Mouse (Mus musculus) midbrain, embryonic 13.5 days (tissue): ENCODE results near the gene Actl7b. TPM values are rescaled to one million over a fixed set of nuclear protein-coding genes. Genes with fewer than 3 reads are reported as not detected.

ENCODE experiments used
- ATAC-seq: fragments of 200-750 bp; cut with Nextera tagmentation; 2 replicates; pipeline ENCODE4 v1.8.0; 2017; ENCODE audit warnings: mild to moderate bottlenecking, moderate TSS enrichment, moderate library complexity
- H3K27ac ChIP-seq: fragments of 300-500 bp; sonication (generic); 2 replicates; pipeline ENCODE4 v1.5.1; 2015; ENCODE audit warnings: inconsistent platforms, mild to moderate bottlenecking, moderate library complexity
- H3K27me3 ChIP-seq: fragments of 300-500 bp; sonication (generic); 2 replicates; pipeline ENCODE4 v1.6.1; 2015; ENCODE audit warnings: mild to moderate bottlenecking, inconsistent platforms
- H3K36me3 ChIP-seq: fragments of 300-500 bp; sonication (generic); 2 replicates; pipeline ENCODE4 v1.6.1; 2015; ENCODE audit warnings: mild to moderate bottlenecking, inconsistent platforms
- H3K4me1 ChIP-seq: fragments of 300-500 bp; sonication (generic); replicated peaks from 2 replicates; pipeline ENCODE4 v1.6.1; 2015; ENCODE audit warnings: inconsistent platforms
- H3K4me2 ChIP-seq: fragments of 300-500 bp; sonication (generic); replicated peaks from 2 replicates; pipeline ENCODE4 v1.6.1; 2015; ENCODE audit warnings: moderate library complexity, mild to moderate bottlenecking, inconsistent platforms
- H3K4me3 ChIP-seq: fragments of 300-500 bp; sonication (generic); replicated peaks from 2 replicates; pipeline ENCODE4 v1.5.1; 2015; ENCODE audit warnings: mild to moderate bottlenecking, inconsistent platforms
- H3K9ac ChIP-seq: fragments of 300-500 bp; sonication (generic); replicated peaks from 2 replicates; pipeline ENCODE4 v1.6.1; 2015; ENCODE audit warnings: mild to moderate bottlenecking, inconsistent platforms
- H3K9me3 ChIP-seq: fragments of 300-500 bp; sonication (generic); 2 replicates; pipeline ENCODE4 v1.6.1; 2016; ENCODE audit warnings: mild to moderate bottlenecking, inconsistent platforms
- WGBS: fragments of 180-500 bp; shearing (Covaris S2); methylation state at CpG from one replicate; pipeline ENCODE4 v1.1.7; 2015; 5-methylcytosine and 5-hydroxymethylcytosine counted together
- polyA plus RNA-seq: library from polyadenylated mRNA; unstranded; fragments of >200 nt; fragmentation: Nextera tagmentation; extraction: Ambion mirVana; gene quantifications from 2 replicates; pipeline ENCODE4 v1.2.1, GENCODE M21; 2015

The Actl7b gene
- polyA plus RNA-seq, 1 experiment from 2014 or later, result not detected

DNA sequence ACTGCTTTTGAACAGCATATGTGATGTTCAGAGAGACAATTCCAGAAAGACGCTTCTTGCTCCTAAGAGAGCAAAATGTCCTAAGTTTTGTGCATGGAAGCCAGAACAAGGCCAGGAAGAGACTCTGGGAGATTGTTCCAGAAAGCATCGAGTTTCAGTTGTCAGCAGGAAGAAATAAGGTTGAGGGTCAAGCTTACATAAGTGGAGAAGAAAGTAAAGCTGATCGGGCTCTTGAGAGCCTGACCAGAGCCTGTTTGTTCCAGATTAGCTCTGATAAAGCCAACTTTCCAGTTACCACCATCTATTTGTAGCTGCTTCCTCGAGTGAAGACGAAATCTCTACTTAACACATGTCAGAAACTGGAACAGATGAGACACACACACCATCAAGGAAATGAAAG, 42.6 kb downstream of the Actl7b start:
- H3K9ac ChIP-seq, result no peak overlapping the region
- 74% methylated on average over 5 of the region's 5 CpGs for WGBS
- no peaks in the 10 kb centered on the region for H3K27me3 ChIP-seq
- no peak overlapping the region for H3K27ac ChIP-seq
- H3K9me3 ChIP-seq, result no peaks in the 10 kb centered on the region
- no peak overlapping the region for H3K4me2 ChIP-seq
- ATAC-seq, result no peak
- no peaks in the 10 kb centered on the region for H3K36me3 ChIP-seq
- peaks cover 7% of the 10 kb centered on the region for H3K4me1 ChIP-seq
- H3K4me3 ChIP-seq, result no peak overlapping the region

DNA sequence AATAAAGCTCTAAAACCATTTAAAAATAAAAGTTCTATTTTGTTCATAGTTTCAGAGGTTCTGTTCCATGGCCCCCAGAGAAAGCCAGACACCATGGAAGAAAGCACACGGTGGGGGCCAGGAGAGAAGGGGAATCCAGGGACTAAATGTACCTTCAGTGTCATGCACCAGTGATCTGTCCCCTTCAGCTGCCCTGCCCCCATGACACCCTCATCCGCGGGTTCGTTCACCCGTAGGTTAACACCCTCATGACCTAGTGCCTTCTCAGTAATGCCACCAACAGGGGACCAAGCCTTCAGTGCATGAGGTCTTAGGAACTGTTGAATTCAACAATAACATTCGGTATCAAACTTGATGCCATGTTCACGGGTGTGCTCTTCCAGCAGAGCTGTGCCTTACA, 44.8 kb downstream of the Actl7b start:
- no peak overlapping the region for H3K27ac ChIP-seq
- 84% methylated on average over 7 of the region's 7 CpGs for WGBS
- H3K27me3 ChIP-seq, result no peaks in the 10 kb centered on the region
- no peaks in the 10 kb centered on the region for H3K4me1 ChIP-seq
- no peaks in the 10 kb centered on the region for H3K9me3 ChIP-seq
- ATAC-seq, result no peak
- H3K36me3 ChIP-seq, result no peaks in the 10 kb centered on the region
- no peak overlapping the region for H3K4me3 ChIP-seq
- H3K4me2 ChIP-seq, result no peak overlapping the region
- H3K9ac ChIP-seq, result no peak overlapping the region

Other genes with a start within 250 kb of the Actl7b start
- not detected in 2 replicates for gene Gm26657, start 1.4 kb downstream of the Actl7b start, polyA plus RNA-seq
- 0.11 TPM in 1 of 2 replicates, not detected in the other for gene Actl7a, start 2.0 kb upstream of the Actl7b start, polyA plus RNA-seq
- gene Elp1, start 60.9 kb upstream of the Actl7b start, polyA plus RNA-seq, result 63.3 and 66.1 TPM in 2 replicates
- 16.8 and 19.0 TPM in 2 replicates for gene Fam206a, start 60.9 kb upstream of the Actl7b start, polyA plus RNA-seq
- 17.1 and 18.6 TPM in 2 replicates for gene Ctnnal1, start 123.7 kb upstream of the Actl7b start, polyA plus RNA-seq
- gene Tmem245, start 206.0 kb upstream of the Actl7b start, polyA plus RNA-seq, result 7.0 and 7.2 TPM in 2 replicates
- gene Frrs1l, start 248.9 kb upstream of the Actl7b start, polyA plus RNA-seq, result 10.9 and 12.0 TPM in 2 replicates